In the genomic region with DNA sequence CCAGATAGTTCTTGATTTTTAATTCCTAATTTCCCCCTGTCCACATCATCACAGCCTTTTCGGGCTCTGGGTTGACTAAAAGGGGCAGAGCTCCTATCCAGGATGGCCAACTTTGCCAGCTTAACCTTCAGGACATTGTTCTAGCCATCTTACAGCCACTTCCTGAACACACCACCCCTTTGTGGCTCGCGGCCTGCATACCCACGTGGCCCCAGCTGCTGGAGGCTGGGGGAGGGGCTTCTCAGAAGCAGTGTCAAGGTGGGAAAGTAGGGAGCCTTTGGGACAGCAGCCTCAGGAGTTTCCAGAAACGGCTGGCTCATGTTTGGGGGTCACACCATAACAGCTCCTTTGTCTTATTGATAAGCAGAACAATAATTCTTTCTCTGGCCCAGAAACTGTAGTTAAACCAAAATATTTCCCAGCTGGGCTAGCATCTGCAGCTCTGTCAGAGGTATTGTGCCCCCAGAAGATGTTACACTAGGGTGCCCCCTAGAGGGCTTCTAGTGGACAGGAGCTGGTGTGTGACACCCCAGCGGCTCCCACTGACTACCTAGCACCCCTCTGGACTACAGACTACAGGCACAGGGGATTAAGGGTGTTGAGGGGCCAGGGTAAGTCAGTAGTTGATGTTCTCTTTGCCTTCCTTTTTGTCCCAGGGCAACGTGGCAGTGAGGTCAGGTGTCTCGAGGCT, we compare ENCODE assay signal across 9 mouse cellular contexts. TPM values are rescaled to one million over a fixed set of nuclear protein-coding genes. Genes with fewer than 3 reads are reported as not detected.
A peak's percentile ranks its signal among the peaks of the same experiment; 100 is the strongest.
DNase-seq lines count a peak whose midpoint lies in the region; ATAC-seq and TF ChIP-seq lines count a peak whose summit lies in the region.
"Had no signal": no experiment of that assay in that cellular context is flagged by ENCODE, and none has a peak within 500 bp of the region (broad histone marks: within the 10 kb centered on the region; RNA-seq: fewer than 3 reads in every experiment).

No protein-coding gene starts in this region.

- no peak overlapping the region for H3K4me2 ChIP-seq in liver, embryonic 12.5 days
- H3K4me2 ChIP-seq in heart, embryonic 11.5 days, result no peak overlapping the region

- H3K4me3 ChIP-seq in heart, embryonic 10.5 days, result no peak overlapping the region
- H3K4me3 ChIP-seq in C2C12 (ENCODE audit: insufficient read depth, poor library complexity, severe bottlenecking), result no peak overlapping the region
- H3K4me3 ChIP-seq in liver, embryonic 12.5 days, result no peak overlapping the region
- H3K4me3 ChIP-seq in heart, embryonic 11.5 days (ENCODE audit: low read depth, low read length), result no peak overlapping the region

- peaks cover 39% of the 10 kb centered on the region for H3K4me1 ChIP-seq in heart, embryonic 10.5 days
- H3K4me1 ChIP-seq in liver, embryonic 12.5 days, result peaks cover 5% of the 10 kb centered on the region; the same call in 1 of the 2 replicates
- peaks cover 4% of the 10 kb centered on the region; the same call in 1 of the 2 replicates for H3K4me1 ChIP-seq in heart, embryonic 11.5 days (ENCODE audit: control insufficient read depth, insufficient read depth, low read length)

- no peak overlapping the region for H3ac ChIP-seq in C2C12 (ENCODE audit: control insufficient read depth, insufficient read length, low read depth)

- peak overlapping the region; percentile 57 for H3K27ac ChIP-seq in heart, embryonic 10.5 days
- H3K27ac ChIP-seq in liver, embryonic 12.5 days, result no peak overlapping the region
- no peak overlapping the region for H3K27ac ChIP-seq in heart, embryonic 11.5 days (ENCODE audit: low read depth, low read length)

- 0 out of 2 replicates have a peak, but pooled peaks have one; percentile 33 for ATAC-seq in liver, embryonic 12.5 days
- ATAC-seq in heart, embryonic 11.5 days (replicated peaks; ENCODE audit: insufficient number of reproducible peaks, low FRiP score, low TSS enrichment), result no peak

- H3K79me3 ChIP-seq in C2C12 (ENCODE audit: low read depth), result no peaks in the 10 kb centered on the region

- no peak for TF ChIP-seq POLR2A in brain, embryonic 14.5 days (IDR thresholded peaks at IDR 0.05; ENCODE audit: borderline replicate concordance, extremely low read depth, insufficient read depth, insufficient read length, poor library complexity, severe bottlenecking)

- peak; percentile 12 for TF ChIP-seq CTCF in C2C12 (IDR thresholded peaks at IDR 0.05; ENCODE audit: control insufficient read depth, insufficient read depth, insufficient read length)
- TF ChIP-seq CTCF in brain, embryonic 14.5 days (IDR thresholded peaks at IDR 0.05; ENCODE audit: borderline replicate concordance, extremely low read depth, insufficient read depth, insufficient read length), result peak; percentile 8; the same call in 1 of the 2 replicates

- no peaks in the 10 kb centered on the region for H3K9me3 ChIP-seq in heart, embryonic 10.5 days
- no peaks in the 10 kb centered on the region for H3K9me3 ChIP-seq in liver, embryonic 12.5 days (replicated peaks)
- no peaks in the 10 kb centered on the region for H3K9me3 ChIP-seq in heart, embryonic 11.5 days (replicated peaks; ENCODE audit: control insufficient read depth, low read length)

- no peaks in the 10 kb centered on the region for H3K27me3 ChIP-seq in heart, embryonic 10.5 days (ENCODE audit: insufficient read depth, poor library complexity, severe bottlenecking)
- H3K27me3 ChIP-seq in C2C12 (ENCODE audit: control insufficient read depth, insufficient read depth, insufficient read length), result no peaks in the 10 kb centered on the region
- no peaks in the 10 kb centered on the region for H3K27me3 ChIP-seq in liver, embryonic 12.5 days (replicated peaks)
- H3K27me3 ChIP-seq in heart, embryonic 11.5 days (ENCODE audit: control insufficient read depth, insufficient read depth, low read length), result no peaks in the 10 kb centered on the region

- WGBS in heart, embryonic 10.5 days, result 59% methylated on average over 8 of the region's 8 CpGs
- 38% methylated on average over 8 of the region's 8 CpGs for WGBS in liver, embryonic 12.5 days (ENCODE audit: insufficient replicate concordance)
- WGBS in heart, embryonic 11.5 days (ENCODE audit: insufficient replicate concordance), result 55% methylated on average over 8 of the region's 8 CpGs

- H3K9ac ChIP-seq in liver, embryonic 12.5 days, result no peak overlapping the region
- H3K9ac ChIP-seq in heart, embryonic 11.5 days (ENCODE audit: low read depth, low read length), result no peak overlapping the region

- H3K79me2 ChIP-seq in C2C12 (ENCODE audit: control insufficient read depth, insufficient read depth), result no peaks in the 10 kb centered on the region

- DNase-seq in heart, embryonic 10.5 days (ENCODE audit: low spot score), result no peak
- no peak for DNase-seq in heart, adult 9 months (ENCODE audit: low spot score in 2 of 2)
- DNase-seq in brain, embryonic 14.5 days (ENCODE audit: low read depth), result no peak
- peak; percentile 27 for DNase-seq in telencephalon, adult 2 months (ENCODE audit: low read depth, low spot score)
- DNase-seq in cerebellum, adult 8-10 months, result no peak

- H3K36me3 ChIP-seq in heart, embryonic 10.5 days, result peaks cover 63% of the 10 kb centered on the region
- peaks cover 98% of the 10 kb centered on the region for H3K36me3 ChIP-seq in C2C12 (ENCODE audit: control insufficient read depth, insufficient read depth)
- H3K36me3 ChIP-seq in liver, embryonic 12.5 days, result peaks cover 55% of the 10 kb centered on the region
- peaks cover 18% of the 10 kb centered on the region for H3K36me3 ChIP-seq in heart, embryonic 11.5 days (ENCODE audit: control insufficient read depth, insufficient read depth, low read length)

TF ChIP-seq in C2C12, 6 proteins besides CTCF, POLR2A, EP300 and RAD21:
- TF ChIP-seq MYOD1 (IDR thresholded peaks at IDR 0.05; ENCODE audit: control insufficient read depth, insufficient read length, low read depth) (no peak), FOSL1 (IDR thresholded peaks at IDR 0.05; ENCODE audit: insufficient read depth, low read length, poor library complexity, severe bottlenecking) (no peak), CEBPB (IDR thresholded peaks at IDR 0.05; ENCODE audit: low read depth) (no peak), MAX (IDR thresholded peaks at IDR 0.05) (no peak), MYOG (IDR thresholded peaks at IDR 0.05; ENCODE audit: control insufficient read depth, extremely low read depth, insufficient read length) (no peak), USF1 (IDR thresholded peaks at IDR 0.05; ENCODE audit: low read depth) (no peak)
TF ChIP-seq in C2C12: peak in this region for 0.

RNA-seq across cellular contexts. Expression of a gene that starts 12.6 kb away (rescaled TPM):
- 0.20 and 0.59 TPM in 2 replicates for polyA plus RNA-seq in heart, embryonic 10.5 days (2016; fragmentation: Nextera tagmentation; extraction: Ambion mirVana)
- polyA plus RNA-seq in C2C12 (2012; fragmentation: generic; extraction: Trizol), result not detected
- polyA plus RNA-seq in brain, embryonic 14.5 days (2012; rRNA removed), result 0.11 and 0.14 TPM in 2 replicates
- polyA plus RNA-seq in liver, embryonic 12.5 days (2016; fragmentation: Nextera tagmentation; extraction: Ambion mirVana), result not detected in 2 replicates
- 0.33 TPM in 1 of 2 replicates, not detected in the other for polyA plus RNA-seq in heart, embryonic 11.5 days (2014; fragmentation: Nextera tagmentation; extraction: Ambion mirVana)
- polyA plus RNA-seq: neural tube, embryonic 11.5 days had no signal

RNA-seq across cellular contexts. Expression of a gene that starts 49.9 kb away (rescaled TPM):
- not detected in 2 replicates for polyA plus RNA-seq in heart, embryonic 10.5 days (2016; fragmentation: Nextera tagmentation; extraction: Ambion mirVana)
- not detected for polyA plus RNA-seq in C2C12 (2012; fragmentation: generic; extraction: Trizol)
- 0.05 and 0.07 TPM in 2 replicates for polyA plus RNA-seq in brain, embryonic 14.5 days (2012; rRNA removed)
- 0.72 and 0.79 TPM in 2 replicates for polyA plus RNA-seq in liver, embryonic 12.5 days (2016; fragmentation: Nextera tagmentation; extraction: Ambion mirVana)
- polyA plus RNA-seq in heart, embryonic 11.5 days (2014; fragmentation: Nextera tagmentation; extraction: Ambion mirVana), result 0.06 TPM in 1 of 2 replicates, not detected in the other
- polyA plus RNA-seq: neural tube, embryonic 11.5 days had no signal

RNA-seq across cellular contexts. Expression of a gene that starts 58.2 kb away (rescaled TPM):
- polyA plus RNA-seq in heart, embryonic 10.5 days (2016; fragmentation: Nextera tagmentation; extraction: Ambion mirVana), result 9.2 and 16.0 TPM in 2 replicates
- polyA plus RNA-seq in C2C12 (2012; fragmentation: generic; extraction: Trizol), result 9.0 TPM
- 15.2 and 17.3 TPM in 2 replicates for polyA plus RNA-seq in brain, embryonic 14.5 days (2012; rRNA removed)
- 8.2 and 10.6 TPM in 2 replicates for polyA plus RNA-seq in liver, embryonic 12.5 days (2016; fragmentation: Nextera tagmentation; extraction: Ambion mirVana)
- polyA plus RNA-seq in heart, embryonic 11.5 days (2014; fragmentation: Nextera tagmentation; extraction: Ambion mirVana), result 9.4 and 10.2 TPM in 2 replicates
